Mouse (Mus musculus): ENCODE data around the gene Smyd3. TPM values are rescaled to one million over a fixed set of nuclear protein-coding genes. Genes with fewer than 3 reads are reported as not detected.

Smyd3 gene
- polyA plus RNA-seq, 1 experiment from 2014 or later = 22.3 TPM

DNA sequence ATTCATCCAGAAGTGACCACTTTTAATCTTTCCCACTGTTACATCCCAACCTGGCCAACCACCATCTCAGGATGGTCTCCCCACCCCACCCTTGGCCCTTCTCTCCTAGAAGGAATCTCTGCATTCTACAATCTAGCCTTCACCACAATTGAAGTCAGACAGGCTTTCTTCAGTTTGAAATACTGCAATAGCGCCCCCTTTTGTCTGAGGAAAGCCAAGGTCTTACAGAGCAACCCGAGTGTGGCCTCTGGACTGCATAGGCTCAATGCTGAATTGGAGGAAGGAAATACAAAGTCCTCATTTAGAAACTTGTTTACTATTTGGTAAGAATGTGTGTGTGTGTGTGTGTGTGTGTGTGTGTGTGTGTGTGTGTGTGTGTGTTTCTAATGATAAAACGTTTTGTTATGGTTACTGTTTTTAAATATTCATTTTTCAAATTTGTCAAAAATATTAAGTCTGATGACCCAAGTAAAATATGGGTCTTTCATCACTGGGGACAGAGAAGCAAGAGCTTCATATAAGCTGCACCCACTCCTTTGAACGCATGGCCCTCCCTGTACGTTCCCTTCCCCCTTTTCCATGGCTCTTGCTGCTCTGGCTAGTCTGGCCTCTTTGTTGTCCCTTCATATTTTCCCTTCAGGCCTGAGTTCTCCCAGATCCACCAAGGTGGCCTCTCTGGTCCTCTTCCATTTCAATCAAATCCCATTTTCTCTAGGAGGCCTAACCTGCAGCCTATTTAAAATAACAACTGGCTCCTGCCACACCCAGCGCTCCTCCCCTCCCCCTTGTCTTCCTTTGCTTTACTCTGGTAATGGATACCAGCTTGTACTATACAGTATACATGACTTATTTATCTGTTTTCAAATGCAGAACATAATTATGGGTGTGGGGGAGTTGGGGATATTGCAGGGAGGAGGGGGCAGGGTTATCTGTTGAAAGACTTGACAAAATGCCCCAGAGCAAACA lies 430.5 kb downstream of the Smyd3 start:
- Histone ChIP-seq H3K9me3 (replicated peaks) (0 out of 2 replicates have a peak, but pooled peaks cover 3% of the 10 kb centered on the region), H3K27me3 (ENCODE audit: low read depth, poor library complexity, severe bottlenecking) (no peaks in the 10 kb centered on the region), H3K4me3 (no peak overlapping the region), H3K4me1 (peaks cover 54% of the 10 kb centered on the region), H3K27ac (peak overlapping the region; percentile 79), H3K36me3 (peaks cover 12% of the 10 kb centered on the region)
- no peak for DNase-seq (ENCODE audit: low spot score)
- WGBS = 57% methylated on average over 6 of the region's 6 CpGs

- no peaks in the 10 kb centered on the region for H3K27me3 ChIP-seq (ENCODE audit: low read depth, poor library complexity, severe bottlenecking)
- no peak for DNase-seq (ENCODE audit: low spot score)
- WGBS = 91% methylated on average over 7 of the region's 7 CpGs
- H3K4me1 ChIP-seq = peaks cover 53% of the 10 kb centered on the region
- H3K4me3 ChIP-seq = no peak overlapping the region
- H3K36me3 ChIP-seq = peaks cover 12% of the 10 kb centered on the region
- H3K9me3 ChIP-seq (replicated peaks) = 0 out of 2 replicates have a peak, but pooled peaks cover 3% of the 10 kb centered on the region
- H3K27ac ChIP-seq = no peak overlapping the region
Observed at GRCm38 (mm10) chr1:179086208-179086607, 431.6 kb downstream of the Smyd3 start.

- no peak for DNase-seq (ENCODE audit: low spot score)
- H3K4me1 ChIP-seq = peaks cover 45% of the 10 kb centered on the region
- H3K36me3 ChIP-seq = peaks cover 12% of the 10 kb centered on the region
- H3K4me3 ChIP-seq = no peak overlapping the region
- peak overlapping the region; percentile 57 for H3K27ac ChIP-seq
- WGBS = 75% methylated on average over 5 of the region's 5 CpGs
- H3K27me3 ChIP-seq (ENCODE audit: low read depth, poor library complexity, severe bottlenecking) = no peaks in the 10 kb centered on the region
- 0 out of 2 replicates have a peak, but pooled peaks cover 3% of the 10 kb centered on the region for H3K9me3 ChIP-seq (replicated peaks)
Observed at GRCm38 (mm10) chr1:179083098-179083497, 434.7 kb downstream of the Smyd3 start.

DNA sequence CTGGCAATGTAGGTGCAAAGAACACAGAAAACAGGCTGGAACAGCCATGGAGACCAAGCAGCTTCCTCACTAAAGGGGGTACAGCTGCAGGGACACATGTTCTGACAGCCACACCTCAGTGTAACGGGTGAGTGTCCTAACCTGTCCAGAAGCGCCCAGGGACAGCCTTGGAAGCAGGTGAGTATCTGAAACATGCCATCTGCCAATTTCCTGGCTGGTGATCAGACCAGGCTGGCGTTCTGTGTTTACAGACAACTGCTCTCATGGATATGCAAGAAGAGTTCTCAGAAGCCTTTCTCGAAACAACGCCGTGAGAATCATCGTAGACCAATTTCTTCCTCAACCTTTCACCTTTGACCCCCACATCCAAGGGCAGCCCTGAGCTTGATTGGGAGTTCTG lies 444.0 kb downstream of the Smyd3 start:
- Histone ChIP-seq H3K27me3 (ENCODE audit: low read depth, poor library complexity, severe bottlenecking) (no peaks in the 10 kb centered on the region), H3K27ac (0 out of 2 replicates have a peak overlapping the region, but pooled peaks have one; percentile 19), H3K36me3 (0 out of 2 replicates have a peak, but pooled peaks cover 3% of the 10 kb centered on the region), H3K4me1 (peaks cover 15% of the 10 kb centered on the region), H3K9me3 (replicated peaks) (no peaks in the 10 kb centered on the region), H3K4me3 (no peak overlapping the region)
- DNase-seq (ENCODE audit: low spot score) = no peak
- 89% methylated on average over 7 of the region's 7 CpGs for WGBS

GRCm38 (mm10) chr1:179072935-179073654 lies 444.7 kb downstream of the Smyd3 start:
- no peaks in the 10 kb centered on the region for H3K9me3 ChIP-seq (replicated peaks)
- H3K27ac ChIP-seq = no peak overlapping the region
- WGBS = 67% methylated on average over 11 of the region's 11 CpGs
- 0 out of 2 replicates have a peak, but pooled peaks cover 3% of the 10 kb centered on the region for H3K36me3 ChIP-seq
- no peak overlapping the region for H3K4me3 ChIP-seq
- DNase-seq (ENCODE audit: low spot score) = no peak
- no peaks in the 10 kb centered on the region for H3K27me3 ChIP-seq (ENCODE audit: low read depth, poor library complexity, severe bottlenecking)
- H3K4me1 ChIP-seq = peaks cover 15% of the 10 kb centered on the region

- no peak for DNase-seq (ENCODE audit: low spot score)
- Histone ChIP-seq H3K9me3 (replicated peaks) (no peaks in the 10 kb centered on the region), H3K27ac (no peak overlapping the region), H3K27me3 (ENCODE audit: low read depth, poor library complexity, severe bottlenecking) (no peaks in the 10 kb centered on the region), H3K36me3 (0 out of 2 replicates have a peak, but pooled peaks cover 3% of the 10 kb centered on the region), H3K4me1 (peaks cover 15% of the 10 kb centered on the region), H3K4me3 (no peak overlapping the region)
- WGBS = 69% methylated on average over 1 of the region's 1 CpGs
Observed at GRCm38 (mm10) chr1:179072406-179072805, 445.4 kb downstream of the Smyd3 start.

DNA sequence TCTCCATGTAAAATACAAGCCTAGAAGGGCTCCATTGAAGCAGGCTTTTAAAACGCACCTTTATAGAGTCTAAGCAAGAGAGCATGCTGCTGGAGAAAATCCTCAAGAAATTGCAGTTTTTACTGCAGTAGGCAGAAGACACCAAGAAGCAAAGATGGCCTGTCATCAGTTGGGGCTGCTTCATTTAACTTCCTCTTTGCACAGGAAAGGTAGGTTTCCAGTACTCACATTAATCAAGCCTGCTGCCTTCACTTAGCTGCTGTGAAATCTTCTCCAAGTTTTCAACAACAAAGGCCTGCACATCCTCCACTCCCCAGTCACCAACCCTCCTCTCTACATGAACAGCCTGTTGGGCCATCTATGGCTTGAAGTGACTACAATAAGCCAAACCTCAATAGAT lies 448.9 kb downstream of the Smyd3 start:
- H3K36me3 ChIP-seq = 0 out of 2 replicates have a peak, but pooled peaks cover 3% of the 10 kb centered on the region
- no peak overlapping the region for H3K4me3 ChIP-seq
- peaks cover 22% of the 10 kb centered on the region for H3K4me1 ChIP-seq
- no peaks in the 10 kb centered on the region for H3K27me3 ChIP-seq (ENCODE audit: low read depth, poor library complexity, severe bottlenecking)
- H3K27ac ChIP-seq = peak overlapping the region; percentile 31; the same call in 1 of the 2 replicates
- no peak for DNase-seq (ENCODE audit: low spot score)
- no peaks in the 10 kb centered on the region for H3K9me3 ChIP-seq (replicated peaks)
- 86% methylated on average over 1 of the region's 1 CpGs for WGBS

DNA sequence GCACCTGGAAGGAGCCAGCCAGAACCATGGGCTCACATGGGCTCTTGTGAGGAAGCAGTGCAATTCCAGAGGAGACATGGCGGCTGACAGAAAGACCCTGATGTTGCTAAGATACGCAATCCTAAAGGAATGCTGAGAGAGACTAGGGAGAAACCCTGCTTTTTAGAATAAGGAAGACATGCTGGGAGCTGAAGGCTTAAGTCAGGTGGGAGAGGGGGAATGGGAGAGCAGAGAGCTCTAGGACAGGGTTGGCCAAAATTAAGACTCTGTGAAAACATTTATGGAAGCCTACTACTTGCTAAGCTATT lies 452.6 kb downstream of the Smyd3 start:
- no peaks in the 10 kb centered on the region for H3K27me3 ChIP-seq (ENCODE audit: low read depth, poor library complexity, severe bottlenecking)
- no peaks in the 10 kb centered on the region for H3K36me3 ChIP-seq
- no peak overlapping the region for H3K4me3 ChIP-seq
- H3K9me3 ChIP-seq (replicated peaks) = no peaks in the 10 kb centered on the region
- no peak for DNase-seq (ENCODE audit: low spot score)
- 90% methylated on average over 2 of the region's 2 CpGs for whole genome bisulfite sequencing
- H3K4me1 ChIP-seq = peaks cover 40% of the 10 kb centered on the region
- peak overlapping the region; percentile 73 for H3K27ac ChIP-seq

DNA sequence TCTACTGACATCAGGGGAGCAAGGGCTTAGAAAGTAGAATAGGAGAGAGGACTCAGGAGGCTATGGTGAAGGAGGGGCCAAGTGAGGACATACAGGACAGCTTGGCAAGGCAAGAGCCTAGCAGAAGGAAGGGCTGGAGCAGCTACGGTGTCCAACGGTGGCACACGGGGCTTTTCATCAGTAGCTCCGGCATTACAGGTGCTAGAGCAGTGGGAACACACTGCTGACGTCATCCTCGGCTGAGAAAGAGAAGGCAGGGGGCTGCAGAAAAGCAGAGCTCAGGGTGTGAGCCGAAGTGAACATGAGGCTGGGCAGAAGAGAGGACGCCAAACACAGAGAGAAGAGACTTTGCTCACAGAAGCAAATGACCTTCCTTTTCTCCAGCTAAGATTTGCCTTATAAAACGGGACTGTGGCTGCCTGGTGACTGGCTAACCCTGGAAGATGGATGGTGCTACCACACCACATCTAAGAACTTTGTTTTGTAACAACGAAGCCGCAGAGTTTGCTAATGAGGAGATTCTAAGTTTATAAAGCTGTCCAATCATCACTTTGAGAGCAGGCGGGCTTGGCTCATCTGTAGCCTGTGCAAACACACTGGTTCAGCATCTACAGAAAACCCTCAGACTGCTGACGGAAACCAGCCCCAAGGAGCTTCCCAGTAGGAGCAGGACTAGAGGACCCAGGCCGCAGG lies 453.1 kb downstream of the Smyd3 start:
- Histone ChIP-seq H3K27me3 (ENCODE audit: low read depth, poor library complexity, severe bottlenecking) (no peaks in the 10 kb centered on the region), H3K4me1 (peaks cover 45% of the 10 kb centered on the region), H3K4me3 (no peak overlapping the region), H3K9me3 (replicated peaks) (no peaks in the 10 kb centered on the region), H3K36me3 (no peaks in the 10 kb centered on the region), H3K27ac (peak overlapping the region; percentile 73)
- WGBS = 84% methylated on average over 14 of the region's 14 CpGs
- DNase-seq (ENCODE audit: low spot score) = no peak

GRCm38 (mm10) chr1:179061759-179062168 lies 456.1 kb downstream of the Smyd3 start:
- DNase-seq (ENCODE audit: low spot score) = peak; percentile 73
- Histone ChIP-seq H3K27ac (peak overlapping the region; percentile 88), H3K4me1 (peaks cover 73% of the 10 kb centered on the region), H3K36me3 (no peaks in the 10 kb centered on the region), H3K9me3 (replicated peaks) (no peaks in the 10 kb centered on the region), H3K4me3 (no peak overlapping the region), H3K27me3 (ENCODE audit: low read depth, poor library complexity, severe bottlenecking) (no peaks in the 10 kb centered on the region)
- WGBS = 11% methylated on average over 9 of the region's 9 CpGs

DNA sequence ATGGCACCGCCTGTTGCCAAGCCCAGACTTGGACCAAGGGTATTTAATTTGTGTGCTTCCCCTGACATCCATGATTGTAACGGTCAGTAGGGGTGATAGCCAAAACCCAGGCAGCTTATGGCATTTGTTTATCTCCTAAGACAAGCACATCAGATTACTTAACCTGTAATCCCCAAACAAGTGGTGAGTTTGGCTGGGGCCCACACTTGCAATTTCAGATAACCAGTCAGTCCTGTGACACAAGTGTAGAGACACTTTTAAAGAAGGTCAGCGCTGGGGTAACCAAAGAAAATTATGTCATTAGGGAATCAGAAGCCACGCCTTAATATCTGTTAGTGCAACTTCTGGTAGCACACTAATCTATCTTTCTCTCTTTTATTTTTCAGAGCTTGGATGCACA lies 456.8 kb downstream of the Smyd3 start:
- DNase-seq (ENCODE audit: low spot score) = no peak
- WGBS = 72% methylated on average over 4 of the region's 4 CpGs
- no peaks in the 10 kb centered on the region for H3K9me3 ChIP-seq (replicated peaks)

GRCm38 (mm10) chr1:179060113-179060955 lies 457.5 kb downstream of the Smyd3 start:
- Histone ChIP-seq H3K36me3 (no peaks in the 10 kb centered on the region), H3K27me3 (ENCODE audit: low read depth, poor library complexity, severe bottlenecking) (no peaks in the 10 kb centered on the region), H3K9me3 (replicated peaks) (no peaks in the 10 kb centered on the region), H3K27ac (peak overlapping the region; percentile 88), H3K4me1 (peaks cover 79% of the 10 kb centered on the region), H3K4me3 (peak overlapping the region; percentile 27)
- WGBS = 27% methylated on average over 18 of the region's 18 CpGs
- peak; percentile 68 for DNase-seq (ENCODE audit: low spot score)

More for the DNA sequence above, 456.8 kb downstream of the Smyd3 start:
- peak overlapping the region; percentile 88 for H3K27ac ChIP-seq
- H3K36me3 ChIP-seq = no peaks in the 10 kb centered on the region
- no peak overlapping the region for H3K4me3 ChIP-seq
- no peaks in the 10 kb centered on the region for H3K27me3 ChIP-seq (ENCODE audit: low read depth, poor library complexity, severe bottlenecking)
- H3K4me1 ChIP-seq = peaks cover 74% of the 10 kb centered on the region
